Mouse (Mus musculus) heart, embryonic 14.5 days (tissue): ENCODE measurements around the gene Pnlip. TPM values are rescaled to one million over a fixed set of nuclear protein-coding genes. Genes with fewer than 3 reads are reported as not detected.

Experiments
- ATAC-seq: fragments of 200-750 bp; cut with Nextera tagmentation; 2 replicates; pipeline ENCODE4 v1.8.0; 2017; ENCODE audit warnings: low read depth, moderate TSS enrichment; ENCODE audit not compliant: insufficient number of reproducible peaks, insufficient read depth, low FRiP score
- H3K27ac ChIP-seq, 2 experiments: fragments of 200-500 bp in 1 of 2; fragments of 300-500 bp in 1 of 2; sonication (generic) in 1 of 2; replicated peaks in 1 of 2; 2 replicates each; pipeline ENCODE4 v1.5.1; 2012 to 2014; ENCODE audit warnings: low read depth in 2 of 2, low read length in 2 of 2, control low read depth in 1 of 2, mild to moderate bottlenecking in 1 of 2, mixed read lengths in 1 of 2; ENCODE audit not compliant: control insufficient read depth in 1 of 2, insufficient read depth in 1 of 2
- H3K27me3 ChIP-seq: fragments of 300-500 bp; sonication (generic); 2 replicates; pipeline ENCODE4 v1.6.1; 2014; ENCODE audit warnings: mild to moderate bottlenecking, low read length, control low read depth; ENCODE audit not compliant: control insufficient read depth, insufficient read depth
- H3K36me3 ChIP-seq: fragments of 300-500 bp; sonication (generic); 2 replicates; pipeline ENCODE4 v1.6.1; 2014; ENCODE audit warnings: mild to moderate bottlenecking, control low read depth, low read length, mixed read lengths; ENCODE audit not compliant: control insufficient read depth, insufficient read depth
- H3K4me1 ChIP-seq, 2 experiments: fragments of 200-500 bp in 1 of 2; fragments of 300-500 bp in 1 of 2; sonication (generic) in 1 of 2; 2 replicates each; pipeline ENCODE4 v1.6.1; 2012 to 2014; ENCODE audit warnings: low read length in 2 of 2, control low read depth in 1 of 2, mixed read lengths in 1 of 2; ENCODE audit not compliant: control insufficient read depth in 2 of 2, insufficient read depth in 2 of 2
- H3K4me2 ChIP-seq: fragments of 300-500 bp; sonication (generic); 2 replicates; pipeline ENCODE4 v1.6.1; 2014; ENCODE audit warnings: mild to moderate bottlenecking, low read length
- H3K4me3 ChIP-seq, 2 experiments: fragments of 200-500 bp in 1 of 2; fragments of 300-500 bp in 1 of 2; sonication (generic) in 1 of 2; 2 replicates each; pipeline ENCODE4 v1.5.1; 2012 to 2014; ENCODE audit warnings: low read length in 2 of 2, mild to moderate bottlenecking in 2 of 2, control low read depth in 1 of 2, low read depth in 1 of 2, moderate library complexity in 1 of 2; ENCODE audit not compliant: control insufficient read depth in 1 of 2, insufficient read depth in 1 of 2
- H3K9ac ChIP-seq: fragments of 300-500 bp; sonication (generic); 2 replicates; pipeline ENCODE4 v1.6.1; 2014; ENCODE audit warnings: mild to moderate bottlenecking, low read length
- H3K9me3 ChIP-seq: fragments of 300-500 bp; sonication (generic); 2 replicates; pipeline ENCODE4 v1.6.1; 2016; ENCODE audit warnings: low read length, control low read depth; ENCODE audit not compliant: control insufficient read depth
- WGBS: fragments of 180-500 bp; shearing (Covaris S2); extraction: QIAGEN DNeasy Blood & Tissue Kit; methylation state at CpG from one replicate; pipeline ENCODE4 v1.1.7; 2014; 5-methylcytosine and 5-hydroxymethylcytosine counted together
- polyA plus RNA-seq: library from polyadenylated mRNA; unstranded; fragments of >200 nt; fragmentation: Nextera tagmentation; extraction: Ambion mirVana; gene quantifications from 2 replicates; pipeline ENCODE4 v1.2.1, GENCODE M21; 2014

Pnlip gene
- polyA plus RNA-seq = not detected in 2 replicates

DNA sequence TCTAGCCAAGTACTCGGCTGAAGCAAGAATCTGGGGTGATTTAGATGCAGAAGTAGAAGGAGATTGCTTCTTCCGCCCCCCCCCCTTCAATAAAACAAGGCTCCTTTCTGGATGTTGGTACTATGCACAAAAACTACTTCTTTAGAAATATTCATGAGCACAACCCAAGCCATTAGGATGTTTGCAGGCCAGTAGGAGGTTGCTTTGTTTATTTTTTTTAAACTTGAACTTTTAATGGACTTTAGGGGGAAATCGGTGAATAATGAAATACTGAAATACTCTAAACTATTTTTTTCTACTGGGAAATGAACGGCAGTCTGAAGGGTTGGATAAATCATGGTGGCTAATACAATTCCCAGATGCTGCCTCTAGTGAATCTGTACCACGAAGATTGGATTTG, at the start of gene Pnlip:
Gene Pnlip (plus strand): TSS at position 301 of the 400 bp plus-strand sequence.
- Histone ChIP-seq H3K4me1 (no peaks in the 10 kb centered on the region), H3K36me3 (no peaks in the 10 kb centered on the region), H3K9me3 (no peaks in the 10 kb centered on the region), H3K27ac (no peak within 1 kb of the TSS), H3K9ac (no peak within 1 kb of the TSS), H3K4me3 (no peak within 1 kb of the TSS), H3K4me2 (no peak within 1 kb of the TSS), H3K27me3 (no peaks in the 10 kb centered on the region)
- 82% methylated on average over 5 of the region's 5 CpGs for WGBS
- ATAC-seq = no peak

DNA sequence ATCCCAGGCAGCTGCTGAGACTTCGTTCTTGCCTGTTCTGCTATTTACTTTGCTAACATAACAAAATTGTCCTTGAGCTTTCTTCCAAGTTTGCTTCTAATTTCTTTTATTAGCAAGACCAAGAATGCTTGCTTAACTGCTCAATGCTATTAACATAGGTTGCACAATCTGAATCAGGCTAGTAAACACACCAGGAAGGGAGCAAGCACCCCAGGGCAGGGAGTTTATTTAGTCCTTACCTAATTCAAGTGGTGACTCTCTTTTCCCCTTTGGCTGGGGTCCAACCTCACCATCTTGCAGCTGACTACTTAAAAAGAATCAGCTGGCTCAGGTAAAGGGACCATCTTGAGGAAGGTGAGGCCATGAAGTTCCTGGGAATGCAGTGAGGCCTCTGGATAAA, 42.6 kb upstream of the Pnlip start:
- 61% methylated on average over 1 of the region's 1 CpGs for WGBS
- no peaks in the 10 kb centered on the region for H3K27me3 ChIP-seq
- H3K9me3 ChIP-seq = no peaks in the 10 kb centered on the region
- no peak overlapping the region for H3K4me3 ChIP-seq
- no peaks in the 10 kb centered on the region; a peak in 1 of 4 replicates for H3K4me1 ChIP-seq
- no peaks in the 10 kb centered on the region for H3K36me3 ChIP-seq
- H3K27ac ChIP-seq = no peak overlapping the region
- no peak for ATAC-seq
- no peak overlapping the region for H3K4me2 ChIP-seq
- H3K9ac ChIP-seq = no peak overlapping the region

DNA sequence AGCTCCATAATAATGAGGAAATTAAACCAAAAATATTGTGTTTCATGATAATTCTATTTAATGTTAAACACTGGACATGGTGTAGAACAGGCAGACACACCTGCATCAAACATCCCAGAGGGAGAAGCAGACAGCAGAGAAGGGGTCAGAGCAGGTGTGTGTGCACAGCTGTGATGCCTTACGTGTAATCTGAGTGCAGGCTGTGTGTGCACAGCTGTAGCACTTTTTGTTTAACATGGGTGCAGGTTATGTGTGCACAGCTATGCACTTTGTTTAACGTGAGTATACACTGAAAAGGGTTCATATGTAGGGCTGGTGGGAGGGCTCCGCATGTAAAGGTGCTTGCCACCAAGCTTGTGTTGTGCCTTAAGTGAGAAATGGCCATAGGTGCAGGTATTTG, 39.6 kb upstream of the Pnlip start:
- WGBS = 89% methylated on average over 3 of the region's 3 CpGs
- Histone ChIP-seq H3K27me3 (no peaks in the 10 kb centered on the region), H3K9me3 (no peaks in the 10 kb centered on the region), H3K4me3 (no peak overlapping the region), H3K27ac (no peak overlapping the region), H3K4me1 (no peaks in the 10 kb centered on the region), H3K36me3 (no peaks in the 10 kb centered on the region), H3K9ac (no peak overlapping the region), H3K4me2 (no peak overlapping the region)
- no peak for ATAC-seq

DNA sequence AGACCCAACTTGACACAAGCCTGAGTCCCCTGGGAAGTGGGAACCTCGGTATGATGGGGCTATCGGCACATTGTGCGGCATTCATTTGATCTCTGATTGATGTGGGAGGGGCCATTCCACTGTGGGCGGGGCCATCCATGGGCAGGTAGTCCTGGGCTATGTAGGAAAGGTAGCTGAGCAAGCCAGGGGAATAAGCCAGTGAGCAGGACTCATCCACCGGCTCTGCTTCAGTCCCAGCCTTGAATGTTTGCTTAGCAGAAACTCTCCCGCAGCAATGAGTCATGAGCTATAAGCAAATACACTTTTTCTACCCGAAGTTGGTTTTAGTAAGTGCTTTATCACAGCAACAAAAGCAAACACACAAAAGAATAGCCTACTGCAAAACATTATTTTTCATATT, 35.7 kb upstream of the Pnlip start:
- H3K4me1 ChIP-seq = no peaks in the 10 kb centered on the region
- no peaks in the 10 kb centered on the region for H3K27me3 ChIP-seq
- no peaks in the 10 kb centered on the region for H3K9me3 ChIP-seq
- H3K4me3 ChIP-seq = no peak overlapping the region
- H3K27ac ChIP-seq = no peak overlapping the region
- no peak for ATAC-seq
- no peaks in the 10 kb centered on the region for H3K36me3 ChIP-seq
- no peak overlapping the region for H3K4me2 ChIP-seq
- H3K9ac ChIP-seq = no peak overlapping the region
- whole genome bisulfite sequencing = 76% methylated on average over 7 of the region's 7 CpGs

DNA sequence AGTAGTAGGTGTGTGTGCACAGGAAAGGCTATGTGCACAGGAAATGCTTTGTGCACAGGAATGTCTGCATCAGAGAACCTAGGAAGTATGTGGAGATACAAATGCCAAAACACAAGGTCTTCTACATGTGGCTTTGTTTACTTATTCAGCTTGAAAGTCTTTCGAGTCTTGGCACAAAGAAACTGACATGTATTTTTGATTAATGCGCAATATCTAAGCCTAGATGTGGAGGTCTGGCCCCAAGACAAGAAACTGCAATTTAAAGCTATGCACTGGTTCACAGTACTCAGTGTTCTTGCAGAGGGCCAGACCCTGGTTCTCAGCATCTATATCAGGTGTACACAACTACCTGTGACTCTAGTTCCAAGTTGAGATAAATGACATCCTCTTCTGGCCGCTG, 31.6 kb upstream of the Pnlip start:
- no peaks in the 10 kb centered on the region for H3K9me3 ChIP-seq
- H3K4me2 ChIP-seq = no peak overlapping the region
- 81% methylated on average over 3 of the region's 3 CpGs for WGBS
- no peaks in the 10 kb centered on the region for H3K36me3 ChIP-seq
- H3K27ac ChIP-seq = no peak overlapping the region
- no peak overlapping the region for H3K9ac ChIP-seq
- H3K27me3 ChIP-seq = no peaks in the 10 kb centered on the region
- no peaks in the 10 kb centered on the region for H3K4me1 ChIP-seq
- H3K4me3 ChIP-seq = no peak overlapping the region
- ATAC-seq = no peak

DNA sequence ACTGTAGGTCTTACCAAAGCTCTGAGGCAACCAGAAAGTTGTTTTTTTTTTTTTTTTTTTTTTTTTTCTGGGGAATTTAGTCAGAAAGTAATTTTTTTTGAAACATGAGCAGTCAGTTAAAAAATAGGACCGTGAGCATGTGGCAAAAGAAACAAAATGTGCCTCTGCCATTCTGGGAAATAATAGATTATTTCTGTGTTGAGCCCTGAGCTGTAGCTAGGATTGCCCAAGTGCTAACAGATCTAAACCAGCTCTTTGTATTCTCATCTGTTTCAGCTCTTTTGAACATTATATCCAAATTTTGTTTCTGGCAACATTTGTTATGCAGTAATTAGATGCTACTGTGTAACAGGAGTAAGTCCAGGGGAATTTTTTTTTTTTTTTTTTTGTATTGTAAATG, 30.7 kb upstream of the Pnlip start:
- ATAC-seq = no peak
- Histone ChIP-seq H3K9me3 (no peaks in the 10 kb centered on the region), H3K27me3 (no peaks in the 10 kb centered on the region), H3K27ac (no peak overlapping the region), H3K36me3 (no peaks in the 10 kb centered on the region), H3K4me2 (no peak overlapping the region), H3K4me1 (no peaks in the 10 kb centered on the region), H3K4me3 (no peak overlapping the region), H3K9ac (no peak overlapping the region)
- 82% methylated on average over 1 of the region's 1 CpGs for WGBS

DNA sequence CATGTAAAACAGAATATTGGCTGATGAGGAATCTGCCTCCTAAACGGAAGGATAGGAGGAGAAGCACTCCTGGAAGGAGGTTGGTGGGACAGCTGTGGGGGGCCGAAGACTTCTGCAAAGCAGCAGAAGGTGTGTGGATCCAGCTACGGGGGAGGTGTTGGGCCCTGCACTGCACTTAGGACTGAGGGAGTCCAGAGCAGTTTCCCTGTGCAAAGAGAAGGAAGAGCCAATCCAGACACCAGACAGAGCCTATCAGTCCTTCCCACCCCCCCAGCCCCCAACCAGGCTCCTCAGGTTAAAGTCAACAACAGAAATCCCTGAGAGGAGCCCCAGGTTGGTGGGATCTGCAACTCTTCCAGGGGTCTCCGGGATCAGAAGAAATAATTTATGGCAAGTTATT, 27.5 kb upstream of the Pnlip start:
- ATAC-seq = no peak

DNA sequence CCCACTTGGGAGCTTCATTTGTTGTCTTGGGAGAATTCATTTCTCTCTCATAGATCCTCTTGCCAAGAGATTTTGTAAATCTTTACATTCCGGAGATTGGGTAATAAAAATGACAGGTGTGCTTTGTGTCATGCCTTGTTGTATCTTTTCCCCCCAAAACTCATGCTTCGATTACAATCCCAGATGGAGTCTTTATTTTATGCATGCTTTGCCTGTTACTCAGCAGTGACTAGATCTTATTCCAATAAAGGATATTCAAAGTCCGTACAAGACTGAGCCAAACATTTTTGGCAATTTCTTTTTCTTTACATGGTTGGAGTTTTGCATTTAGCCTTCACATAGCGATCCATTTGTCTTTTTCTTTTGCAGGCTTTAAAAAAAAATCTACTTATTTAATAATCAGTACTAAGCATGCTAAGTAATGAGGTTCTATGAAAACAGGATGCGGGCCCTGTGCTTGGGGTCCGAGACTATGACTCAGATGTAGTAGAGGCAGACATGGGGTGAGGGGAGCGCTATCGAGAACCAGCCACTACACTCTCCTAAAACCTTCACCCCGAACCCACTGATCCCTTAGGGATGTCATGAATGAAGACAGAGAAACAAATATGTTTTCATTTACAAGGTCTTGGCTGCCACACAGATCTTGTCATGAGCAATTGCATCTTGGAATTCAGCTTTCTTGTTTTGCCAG, 26.9 kb upstream of the Pnlip start:
- Histone ChIP-seq H3K9ac (no peak overlapping the region), H3K4me3 (no peak overlapping the region), H3K36me3 (no peaks in the 10 kb centered on the region), H3K4me2 (no peak overlapping the region), H3K9me3 (no peaks in the 10 kb centered on the region), H3K4me1 (no peaks in the 10 kb centered on the region), H3K27me3 (no peaks in the 10 kb centered on the region), H3K27ac (no peak overlapping the region)
- no peak for ATAC-seq
- WGBS = 88% methylated on average over 9 of the region's 9 CpGs

More for the DNA sequence above, 27.5 kb upstream of the Pnlip start:
- Histone ChIP-seq H3K9ac (no peak overlapping the region), H3K27ac (no peak overlapping the region), H3K36me3 (no peaks in the 10 kb centered on the region), H3K4me1 (no peaks in the 10 kb centered on the region), H3K27me3 (no peaks in the 10 kb centered on the region), H3K9me3 (no peaks in the 10 kb centered on the region), H3K4me2 (no peak overlapping the region), H3K4me3 (no peak overlapping the region)
- 63% methylated on average over 4 of the region's 4 CpGs for WGBS
